Mouse (Mus musculus) layer of hippocampus, postnatal 36 days (tissue): ENCODE measurements around the gene Col13a1. TPM values are rescaled to one million over a fixed set of nuclear protein-coding genes. Genes with fewer than 3 reads are reported as not detected.

Source experiments
- DNase-seq, 2 experiments: peaks; one replicate each; pipeline ENCODE4 v3.0.0; 2022
- total RNA-seq, 2 experiments: library from RNA; stranded (reverse); gene quantifications; 2 replicates each; pipeline ENCODE4 v1.2.3; 2021

Col13a1 gene
- total RNA-seq, 2 experiments from 2014 or later: 0.80 to 1.7 TPM

- no peak for DNase-seq
Measured at GRCm38 (mm10) chr10:61827950-61828936, 150.7 kb downstream of the Col13a1 start.

DNA sequence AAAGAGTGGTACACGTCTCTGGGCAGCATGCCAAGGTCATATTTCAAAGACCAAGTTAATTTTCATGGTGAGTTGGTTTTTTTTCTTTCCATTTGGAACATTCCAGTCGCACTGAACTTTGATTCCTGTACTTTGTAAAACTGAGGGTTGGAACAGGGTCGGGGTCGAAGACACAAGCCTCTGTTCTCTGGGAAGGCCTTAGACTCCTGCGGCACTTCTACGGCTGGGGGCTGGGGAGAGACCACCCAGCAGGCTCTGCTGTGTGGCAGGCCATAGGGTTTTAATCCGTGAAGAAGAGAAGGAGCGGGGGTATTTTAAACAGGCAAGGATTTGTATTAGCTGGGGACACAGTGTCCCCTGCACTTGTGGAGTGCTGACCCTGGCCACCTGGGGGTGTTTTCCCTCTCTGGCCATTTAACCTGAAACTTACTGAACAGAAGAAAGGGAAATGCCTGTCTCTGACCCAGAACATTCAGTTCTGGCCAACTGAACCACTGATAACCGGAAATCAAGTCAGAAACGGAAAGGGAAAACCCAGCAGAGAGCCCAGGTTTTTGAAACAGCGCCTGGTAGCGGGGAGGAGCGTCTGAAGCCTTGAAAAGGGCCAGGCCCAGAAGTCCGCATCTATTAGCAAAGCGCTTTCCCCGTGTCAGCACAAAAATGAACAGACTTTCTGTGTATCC, 152.0 kb downstream of the Col13a1 start:
- DNase-seq: no peak

- no peak for DNase-seq
Measured at GRCm38 (mm10) chr10:61825979-61826752, 152.7 kb downstream of the Col13a1 start.

DNA sequence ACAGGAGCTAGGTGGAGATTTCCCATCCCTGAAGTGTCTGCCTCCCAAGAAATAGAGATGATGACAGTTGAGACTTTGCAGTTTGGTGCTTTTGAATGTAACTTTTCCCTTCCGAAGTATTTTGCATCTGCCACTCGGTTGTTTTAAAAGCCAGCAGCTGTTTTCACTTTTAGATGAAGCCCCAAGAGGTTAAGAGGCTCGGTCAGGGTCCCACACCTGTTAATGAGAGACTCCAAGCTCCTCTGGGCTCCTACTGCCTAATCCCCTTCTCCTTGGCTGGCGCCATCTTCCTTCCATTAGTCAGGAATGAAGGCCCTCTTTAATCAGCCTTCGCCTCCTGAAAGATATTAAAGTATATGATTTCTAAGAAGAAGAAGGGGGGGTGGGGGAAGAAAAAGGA, 153.4 kb downstream of the Col13a1 start:
- no peak for DNase-seq

DNA sequence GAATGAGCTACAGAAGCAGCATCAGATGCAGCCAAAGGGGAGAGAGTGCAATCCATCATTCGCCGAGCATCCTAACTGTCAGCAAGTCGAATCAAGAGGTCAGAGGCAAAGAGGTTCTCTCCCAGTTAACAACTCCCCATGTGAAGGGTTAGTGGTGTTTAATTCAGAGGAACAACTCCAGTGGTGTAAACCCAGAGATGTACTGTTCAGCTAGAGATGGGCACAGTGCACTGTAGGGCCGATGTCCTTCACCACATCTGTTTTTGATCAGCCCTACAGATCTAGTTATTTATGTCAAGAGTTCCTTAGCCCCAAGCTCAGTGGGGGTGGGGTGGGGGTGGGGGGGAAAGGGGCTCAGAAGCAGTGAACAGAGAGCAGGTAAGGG, 155.2 kb downstream of the Col13a1 start:
- DNase-seq: no peak

GRCm38 (mm10) chr10:61822968-61823730, 155.8 kb downstream of the Col13a1 start:
- no peak for DNase-seq

DNA sequence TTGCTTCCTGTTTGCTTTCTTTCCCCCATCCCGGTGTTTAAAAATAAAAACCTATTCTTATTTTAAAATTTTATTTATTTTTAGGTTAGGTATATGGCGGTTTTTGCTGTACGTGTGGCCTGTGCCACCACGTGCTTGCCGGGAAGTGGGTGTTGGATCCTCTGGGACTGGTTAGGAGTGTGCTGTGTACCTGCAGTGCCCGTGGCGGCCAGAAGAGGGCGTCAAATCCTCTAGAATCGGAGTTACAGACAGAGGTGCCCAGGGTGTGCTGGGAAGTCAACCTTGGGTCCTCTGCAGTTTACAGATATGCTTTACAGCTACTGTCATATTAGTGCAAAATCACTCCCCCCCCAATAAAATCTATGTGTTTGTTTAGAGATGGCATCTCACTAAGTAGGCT, 158.9 kb downstream of the Col13a1 start:
- DNase-seq: no peak

- no peak for DNase-seq
Measured at GRCm38 (mm10) chr10:61811987-61812386, 166.9 kb downstream of the Col13a1 start.

DNA sequence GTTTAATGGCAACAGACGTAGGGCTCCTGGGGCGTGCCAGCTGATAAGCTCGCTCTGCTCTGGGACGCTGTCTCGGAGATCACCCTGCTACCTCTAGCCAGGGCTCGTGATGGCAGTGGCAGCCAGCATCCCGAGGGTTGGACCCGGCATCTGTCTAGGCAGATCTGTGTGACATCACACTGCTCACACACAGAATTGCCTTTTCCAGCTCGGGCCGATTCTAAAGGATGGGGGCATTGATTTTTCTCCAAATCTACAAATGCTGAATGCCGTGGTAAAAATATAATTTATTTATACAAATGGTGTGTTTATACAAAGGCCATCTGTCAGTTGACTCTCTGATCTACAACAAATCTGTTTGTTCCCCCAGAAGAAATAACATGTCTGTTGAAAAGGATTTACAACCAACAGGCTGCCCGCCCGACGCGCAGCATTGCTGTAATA, 180.8 kb downstream of the Col13a1 start:
- DNase-seq: peak; percentile 48 to 54

GRCm38 (mm10) chr10:61795458-61795857, 183.4 kb downstream of the Col13a1 start:
- DNase-seq: no peak

DNA sequence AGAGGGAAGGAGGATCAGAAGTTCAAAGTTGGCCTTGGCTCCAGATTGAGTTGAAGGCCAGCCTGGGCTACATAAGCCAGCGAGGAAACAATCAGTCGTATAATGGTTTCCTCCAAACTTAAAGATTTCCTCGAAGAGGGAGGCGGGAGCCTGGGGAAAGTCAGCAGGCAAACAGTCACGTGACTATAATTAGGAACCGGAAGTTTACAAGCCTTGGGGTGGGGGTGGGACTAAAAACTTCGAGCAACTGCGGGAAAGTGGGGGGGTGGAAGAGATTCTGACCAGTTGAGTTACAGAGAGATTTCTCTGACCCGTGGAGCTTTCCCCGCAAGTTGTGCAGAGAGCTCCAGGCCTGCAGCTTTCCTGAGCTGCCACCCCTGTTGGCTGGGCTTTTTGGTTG, 183.9 kb downstream of the Col13a1 start:
- DNase-seq: no peak

DNA sequence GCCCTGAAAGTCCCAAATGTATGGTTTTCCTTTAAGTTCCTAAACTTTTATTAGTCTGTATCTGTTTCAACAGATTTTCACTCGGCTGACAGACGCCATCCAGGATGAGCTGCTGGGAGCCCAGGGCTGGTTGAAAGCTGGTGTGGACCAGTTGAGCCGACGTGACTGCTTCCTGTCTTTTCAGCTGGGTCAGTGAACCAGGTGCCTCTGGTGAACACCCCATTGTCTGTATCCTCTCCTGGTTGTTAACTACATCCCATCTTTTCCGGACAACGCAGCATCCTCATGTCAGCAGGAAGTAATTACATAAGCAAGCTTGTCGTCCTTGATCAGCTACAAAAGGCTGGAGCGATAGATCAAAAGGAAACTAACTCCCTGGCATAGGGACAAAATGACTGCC, 185.9 kb downstream of the Col13a1 start:
- no peak for DNase-seq

- no peak for DNase-seq
Measured at GRCm38 (mm10) chr10:61788499-61788898, 190.4 kb downstream of the Col13a1 start.

Other genes with a start within 250 kb of the Col13a1 start
- gene H2afy2, start 195.0 kb downstream of the Col13a1 start, total RNA-seq: 10 to 100 TPM; 13.7 to 14.5 TPM
- not detected for gene Neurog3, start 154.0 kb upstream of the Col13a1 start, total RNA-seq
- gene Fam241b, start 164.8 kb upstream of the Col13a1 start, total RNA-seq: 10 to 100 TPM; 31.3 to 37.6 TPM